Mouse (Mus musculus): ENCODE data around the gene Atp1b2.

- TF ChIP-seq CTCF (IDR thresholded peaks at IDR 0.05) (no peak), EP300 (IDR thresholded peaks at IDR 0.05; ENCODE audit: insufficient read depth, low read depth, low read length) (no peak), POLR2A (IDR thresholded peaks at IDR 0.05; ENCODE audit: insufficient read depth, low read depth, low read length) (no peak; the same call in 1 of the 2 replicates)
These were observed 45.6 kb downstream of the Atp1b2 start, which contains the start of gene Efnb3 for GRCm38 (mm10) chr11:69559851-69560765.

Measured in heart, adult 2 months (tissue).